Mouse (Mus musculus) midbrain, embryonic 13.5 days (tissue): ENCODE results near the gene Cfap73. TPM values are rescaled to one million over a fixed set of nuclear protein-coding genes. Genes with fewer than 3 reads are reported as not detected.

Experiments
- polyA plus RNA-seq: library from polyadenylated mRNA; unstranded; fragments of >200 nt; fragmentation: Nextera tagmentation; extraction: Ambion mirVana; gene quantifications from 2 replicates; pipeline ENCODE4 v1.2.1, GENCODE M21; 2015

Cfap73 gene
- polyA plus RNA-seq, 1 experiment from 2014 or later = not detected

Other genes starting within 250 kb of the Cfap73 start
- gene Lhx5, start 202.5 kb downstream of the Cfap73 start, polyA plus RNA-seq = 44.6 and 55.0 TPM in 2 replicates
- 6.8 and 9.5 TPM in 2 replicates for gene Sdsl, start 161.4 kb downstream of the Cfap73 start, polyA plus RNA-seq
- gene Sds, start 157.7 kb downstream of the Cfap73 start, polyA plus RNA-seq = 0.32 TPM in 1 of 2 replicates, not detected in the other
- 25.1 and 29.3 TPM in 2 replicates for gene Plbd2, start 130.6 kb downstream of the Cfap73 start, polyA plus RNA-seq
- 2.3 and 2.4 TPM in 2 replicates for gene Slc8b1, start 123.1 kb downstream of the Cfap73 start, polyA plus RNA-seq
- gene Tpcn1, start 45.6 kb downstream of the Cfap73 start, polyA plus RNA-seq = 12.6 and 15.6 TPM in 2 replicates
- gene Iqcd, start 45.2 kb downstream of the Cfap73 start, polyA plus RNA-seq = 1.4 and 2.0 TPM in 2 replicates
- 23.0 and 23.9 TPM in 2 replicates for gene Rita1, start 21.6 kb downstream of the Cfap73 start, polyA plus RNA-seq
- 43.9 and 44.3 TPM in 2 replicates for gene Ddx54, start 21.5 kb downstream of the Cfap73 start, polyA plus RNA-seq
- gene Rasal1, start 14.6 kb upstream of the Cfap73 start, polyA plus RNA-seq = 0.15 TPM in 1 of 2 replicates, not detected in the other
- gene Dtx1, start 77.7 kb upstream of the Cfap73 start, polyA plus RNA-seq = 25.1 and 34.2 TPM in 2 replicates
- 0.07 and 0.17 TPM in 2 replicates for gene Oas2, start 115.6 kb upstream of the Cfap73 start, polyA plus RNA-seq
- gene Oas3, start 143.4 kb upstream of the Cfap73 start, polyA plus RNA-seq = 0.16 and 0.45 TPM in 2 replicates
- 0.19 and 0.27 TPM in 2 replicates for gene Oas1e, start 161.3 kb upstream of the Cfap73 start, polyA plus RNA-seq
- gene Oas1c, start 178.3 kb upstream of the Cfap73 start, polyA plus RNA-seq = 0.20 and 0.31 TPM in 2 replicates
- gene Oas1f, start 213.1 kb upstream of the Cfap73 start, polyA plus RNA-seq = not detected in 2 replicates
- gene Oas1h, start 227.2 kb upstream of the Cfap73 start, polyA plus RNA-seq = not detected in 2 replicates